Mouse (Mus musculus) liver, adult 2 months (tissue): ENCODE results near the gene Prkcb.

Source experiments
- CTCF ChIP-seq: fragments of 200-500 bp; IDR thresholded peaks from 2 replicates; pipeline ENCODE4 v1.5.1; 2011; ENCODE audit warnings: low read depth, low read length, control low read depth
- POLR2A ChIP-seq: fragments of 200-500 bp; IDR thresholded peaks from 2 replicates; pipeline ENCODE4 v1.6.1; 2011; ENCODE audit warnings: low read length, control low read depth; ENCODE audit not compliant: insufficient read depth; ENCODE audit errors: extremely low read depth

- TF ChIP-seq POLR2A (no peak), CTCF (no peak)
These were observed 63.3 kb downstream of the Prkcb start for GRCm38 (mm10) chr7:122351816-122352215.
